Mouse (Mus musculus) stomach, embryonic 16.5 days (tissue): ENCODE results near the gene Hck. TPM values are rescaled to one million over a fixed set of nuclear protein-coding genes. Genes with fewer than 3 reads are reported as not detected.

Experiments
- ATAC-seq: fragments of 200-750 bp; cut with Nextera tagmentation; 2 replicates; pipeline ENCODE4 v1.8.0; 2017; ENCODE audit warnings: moderate number of reproducible peaks, moderate TSS enrichment; ENCODE audit not compliant: insufficient read depth, low FRiP score
- H3K27ac ChIP-seq: fragments of 300-500 bp; sonication (generic); 2 replicates; pipeline ENCODE4 v1.5.1; 2014; ENCODE audit warnings: low read length
- H3K27me3 ChIP-seq: fragments of 300-500 bp; sonication (generic); 2 replicates; pipeline ENCODE4 v1.6.1; 2014; ENCODE audit warnings: low read length, control low read depth, mixed read lengths; ENCODE audit not compliant: control insufficient read depth, insufficient read depth
- H3K36me3 ChIP-seq: fragments of 300-500 bp; sonication (generic); 2 replicates; pipeline ENCODE4 v1.6.1; 2014; ENCODE audit warnings: low read length; ENCODE audit not compliant: control insufficient read depth, insufficient read depth
- H3K4me1 ChIP-seq: fragments of 300-500 bp; sonication (generic); 2 replicates; pipeline ENCODE4 v1.6.1; 2014; ENCODE audit warnings: low read length, control low read depth, mixed read lengths; ENCODE audit not compliant: control insufficient read depth, insufficient read depth
- H3K4me2 ChIP-seq: fragments of 300-500 bp; sonication (generic); 2 replicates; pipeline ENCODE4 v1.6.1; 2014; ENCODE audit warnings: low read depth, low read length, mixed read lengths
- H3K4me3 ChIP-seq: fragments of 300-500 bp; sonication (generic); replicated peaks from 2 replicates; pipeline ENCODE4 v1.5.1; 2014; ENCODE audit warnings: mild to moderate bottlenecking, low read length
- H3K9ac ChIP-seq: fragments of 300-500 bp; sonication (generic); 2 replicates; pipeline ENCODE4 v1.6.1; 2014; ENCODE audit warnings: low read length
- H3K9me3 ChIP-seq: fragments of 300-500 bp; sonication (generic); replicated peaks from 2 replicates; pipeline ENCODE4 v1.6.1; 2016; ENCODE audit warnings: low read length, control low read depth; ENCODE audit not compliant: control insufficient read depth
- WGBS: fragments of 180-500 bp; shearing (Covaris S2); extraction: QIAGEN DNeasy Blood & Tissue Kit; methylation state at CpG from one replicate; pipeline ENCODE4 v1.1.7; 2014; 5-methylcytosine and 5-hydroxymethylcytosine counted together
- polyA plus RNA-seq: library from polyadenylated mRNA; unstranded; fragments of >200 nt; fragmentation: Nextera tagmentation; extraction: Ambion mirVana; gene quantifications from 2 replicates; pipeline ENCODE4 v1.2.1, GENCODE M21; 2015

Gene Hck
- polyA plus RNA-seq, 1 experiment from 2014 or later, result 6.2 TPM

- ATAC-seq, result no peak
- Histone ChIP-seq H3K36me3 (peaks cover 31% of the 10 kb centered on the region), H3K27ac (no peak overlapping the region), H3K9me3 (no peaks in the 10 kb centered on the region), H3K27me3 (no peaks in the 10 kb centered on the region), H3K4me3 (no peak overlapping the region), H3K9ac (no peak overlapping the region), H3K4me2 (no peak overlapping the region), H3K4me1 (no peaks in the 10 kb centered on the region)
- WGBS, result 72% methylated on average over 5 of the region's 5 CpGs
Measured at GRCm38 (mm10) chr2:153198485-153198884, 90.2 kb downstream of the Hck start.

- Histone ChIP-seq H3K9me3 (no peaks in the 10 kb centered on the region), H3K4me3 (no peak overlapping the region), H3K27ac (no peak overlapping the region), H3K36me3 (peaks cover 32% of the 10 kb centered on the region), H3K27me3 (no peaks in the 10 kb centered on the region), H3K4me1 (no peaks in the 10 kb centered on the region), H3K4me2 (no peak overlapping the region), H3K9ac (no peak overlapping the region)
- ATAC-seq, result no peak
- WGBS, result 84% methylated on average over 2 of the region's 2 CpGs
Measured at GRCm38 (mm10) chr2:153199114-153199513, 90.8 kb downstream of the Hck start.

Other genes starting within 250 kb of the Hck start
- gene Mylk2, start 197.1 kb upstream of the Hck start, polyA plus RNA-seq, result 0.07 and 1.8 TPM in 2 replicates
- gene Foxs1, start 175.3 kb upstream of the Hck start, polyA plus RNA-seq, result 4.5 and 5.3 TPM in 2 replicates
- 0.06 and 0.24 TPM in 2 replicates for gene Dusp15, start 156.8 kb upstream of the Hck start, polyA plus RNA-seq
- 0.27 TPM in 2 replicates for gene Ttll9, start 146.0 kb upstream of the Hck start, polyA plus RNA-seq
- 101 and 105 TPM in 2 replicates for gene Pdrg1, start 93.0 kb upstream of the Hck start, polyA plus RNA-seq
- gene Xkr7, start 76.6 kb upstream of the Hck start, polyA plus RNA-seq, result not detected in 2 replicates
- gene Ccm2l, start 42.5 kb upstream of the Hck start, polyA plus RNA-seq, result 0.51 and 1.0 TPM in 2 replicates
- gene Tm9sf4, start 52.8 kb downstream of the Hck start, polyA plus RNA-seq, result 86.7 and 93.4 TPM in 2 replicates
- 9.2 and 9.9 TPM in 2 replicates for gene Tspyl3, start 117.0 kb downstream of the Hck start, polyA plus RNA-seq
- gene Plagl2, start 133.0 kb downstream of the Hck start, polyA plus RNA-seq, result 19.6 and 21.8 TPM in 2 replicates
- gene Pofut1, start 133.1 kb downstream of the Hck start, polyA plus RNA-seq, result 6.7 and 8.2 TPM in 2 replicates
- gene Kif3b, start 182.9 kb downstream of the Hck start, polyA plus RNA-seq, result 6.7 TPM in 2 replicates
- 6.4 and 7.2 TPM in 2 replicates for gene Asxl1, start 237.4 kb downstream of the Hck start, polyA plus RNA-seq